Mouse (Mus musculus): ENCODE results near the gene Tubb2b.

Gene Tubb2b

GRCm38 (mm10) chr13:34136605-34137004 lies 6.3 kb upstream of the Tubb2b start:
- peak; percentile 64 for DNase-seq (ENCODE audit: low read depth, low spot score)

- DNase-seq (ENCODE audit: low read depth, low spot score), result peak; percentile 26
Measured at GRCm38 (mm10) chr13:34134276-34134675, 4.0 kb upstream of the Tubb2b start.

GRCm38 (mm10) chr13:34133326-34134071 lies 3.2 kb upstream of the Tubb2b start:
- DNase-seq (ENCODE audit: low read depth, low spot score), result peak; percentile 74

GRCm38 (mm10) chr13:34132875-34133274 lies 2.6 kb upstream of the Tubb2b start:
- no peak for DNase-seq (ENCODE audit: low read depth, low spot score)

GRCm38 (mm10) chr13:34132299-34132698 lies 2.0 kb upstream of the Tubb2b start:
- DNase-seq (ENCODE audit: low read depth, low spot score), result peak; percentile 46

- peak; percentile 78 for DNase-seq (ENCODE audit: low read depth, low spot score)
Measured at GRCm38 (mm10) chr13:34131708-34132060, 1.4 kb upstream of the Tubb2b start.

GRCm38 (mm10) chr13:34131011-34131707 lies 893 bp upstream of the Tubb2b start:
- DNase-seq (ENCODE audit: low read depth, low spot score), result peak; percentile 88

- DNase-seq (ENCODE audit: low read depth, low spot score), result peak; percentile 52
Measured at GRCm38 (mm10) chr13:34129485-34130225, 611 bp downstream of the Tubb2b start.

- DNase-seq (ENCODE audit: low read depth, low spot score), result no peak
Measured at GRCm38 (mm10) chr13:34128276-34129114, 1.8 kb downstream of the Tubb2b start.

GRCm38 (mm10) chr13:34125711-34126110 lies 4.6 kb downstream of the Tubb2b start:
- DNase-seq (ENCODE audit: low read depth, low spot score), result no peak

- no peak for DNase-seq (ENCODE audit: low read depth, low spot score)
Measured at GRCm38 (mm10) chr13:34120536-34120935, 9.7 kb downstream of the Tubb2b start.

GRCm38 (mm10) chr13:34119406-34119805 lies 10.9 kb downstream of the Tubb2b start:
- no peak for DNase-seq (ENCODE audit: low read depth, low spot score)

GRCm38 (mm10) chr13:34118816-34119215 lies 11.4 kb downstream of the Tubb2b start:
- DNase-seq (ENCODE audit: low read depth, low spot score), result no peak

GRCm38 (mm10) chr13:34116508-34116907 lies 13.8 kb downstream of the Tubb2b start:
- no peak for DNase-seq (ENCODE audit: low read depth, low spot score)

- no peak for DNase-seq (ENCODE audit: low read depth, low spot score)
Measured at GRCm38 (mm10) chr13:34114654-34115053, 15.6 kb downstream of the Tubb2b start.

- no peak for DNase-seq (ENCODE audit: low read depth, low spot score)
Measured at GRCm38 (mm10) chr13:34113086-34113485, 17.2 kb downstream of the Tubb2b start.

- DNase-seq (ENCODE audit: low read depth, low spot score), result no peak
Measured at GRCm38 (mm10) chr13:34112369-34113081, 17.7 kb downstream of the Tubb2b start.

GRCm38 (mm10) chr13:34111878-34112277 lies 18.4 kb downstream of the Tubb2b start:
- no peak for DNase-seq (ENCODE audit: low read depth, low spot score)

GRCm38 (mm10) chr13:34111019-34111418 lies 19.2 kb downstream of the Tubb2b start:
- no peak for DNase-seq (ENCODE audit: low read depth, low spot score)

GRCm38 (mm10) chr13:34109677-34110058 lies 20.6 kb downstream of the Tubb2b start:
- DNase-seq (ENCODE audit: low read depth, low spot score), result no peak
